Mouse (Mus musculus): ENCODE data around the gene Otc. TPM values are rescaled to one million over a fixed set of nuclear protein-coding genes. Genes with fewer than 3 reads are reported as not detected.

Gene Otc
- 28.9 and 36.8 TPM in 2 replicates for polyA plus RNA-seq (2015; fragmentation: Nextera tagmentation; extraction: Ambion mirVana)

GRCm38 (mm10) chrX:10251852-10252504 lies at the start of gene Otc:
Otc (plus strand) TSS chrX:10252305.
- Histone ChIP-seq H3K36me3 (no peaks in the 10 kb centered on the region), H3K4me2 (peak within 1 kb of the TSS; percentile 21; the same call in 1 of the 2 replicates), H3K9me3 (replicated peaks) (no peaks in the 10 kb centered on the region), H3K27ac (no peak within 1 kb of the TSS), H3K27me3 (no peaks in the 10 kb centered on the region), H3K9ac (no peak within 1 kb of the TSS), H3K4me1 (replicated peaks) (no peaks in the 10 kb centered on the region), H3K4me3 (replicated peaks) (no peak within 1 kb of the TSS)
- no peak for DNase-seq
- ATAC-seq (ENCODE audit: low read depth): peak; percentile 45; the same call in 1 of the 2 replicates
- 33% methylated on average over 2 of the region's 2 CpGs for WGBS (ENCODE audit: insufficient replicate concordance)

GRCm38 (mm10) chrX:10205937-10206336 lies 46.2 kb upstream of the Otc start:
- no peaks in the 10 kb centered on the region for H3K27me3 ChIP-seq
- no peak overlapping the region for H3K4me2 ChIP-seq
- H3K36me3 ChIP-seq: no peaks in the 10 kb centered on the region
- H3K4me1 ChIP-seq (replicated peaks): no peaks in the 10 kb centered on the region
- no peak overlapping the region for H3K27ac ChIP-seq
- H3K9me3 ChIP-seq (replicated peaks): no peaks in the 10 kb centered on the region
- no peak overlapping the region for H3K9ac ChIP-seq
- ATAC-seq (ENCODE audit: low read depth) (no peak), DNase-seq (no peak)
- WGBS (ENCODE audit: insufficient replicate concordance): 56% methylated on average over 5 of the region's 5 CpGs
- H3K4me3 ChIP-seq (replicated peaks): no peak overlapping the region

DNA sequence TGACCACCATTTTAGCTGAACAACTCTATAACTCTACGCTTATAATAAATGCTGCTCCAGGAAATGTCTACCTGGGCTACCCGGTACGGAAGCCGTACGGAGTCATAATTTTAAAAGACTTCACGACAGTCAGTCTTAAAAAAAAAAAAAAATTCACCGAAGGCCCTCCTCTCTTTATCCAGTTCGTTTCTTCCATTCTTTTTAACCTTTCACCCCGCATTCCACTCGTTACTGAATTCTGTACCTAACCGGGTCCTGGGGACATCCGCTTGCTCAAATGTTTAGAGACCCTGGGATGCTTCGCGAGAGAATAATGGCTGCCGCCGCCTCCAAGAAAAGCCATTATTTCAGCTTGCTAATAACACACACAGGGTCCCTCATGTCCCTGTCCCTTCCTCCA lies 36.1 kb upstream of the Otc start:
- no peaks in the 10 kb centered on the region for H3K9me3 ChIP-seq (replicated peaks)
- peak overlapping the region; percentile 55 for H3K4me2 ChIP-seq
- no peak overlapping the region for H3K27ac ChIP-seq
- H3K4me1 ChIP-seq (replicated peaks): no peaks in the 10 kb centered on the region
- no peaks in the 10 kb centered on the region for H3K27me3 ChIP-seq
- no peak for DNase-seq
- ATAC-seq (ENCODE audit: low read depth): no peak
- no peaks in the 10 kb centered on the region for H3K36me3 ChIP-seq
- H3K4me3 ChIP-seq (replicated peaks): peak overlapping the region; percentile 65
- 23% methylated on average over 16 of the region's 16 CpGs for WGBS (ENCODE audit: insufficient replicate concordance)
- peak overlapping the region; percentile 61 for H3K9ac ChIP-seq

DNA sequence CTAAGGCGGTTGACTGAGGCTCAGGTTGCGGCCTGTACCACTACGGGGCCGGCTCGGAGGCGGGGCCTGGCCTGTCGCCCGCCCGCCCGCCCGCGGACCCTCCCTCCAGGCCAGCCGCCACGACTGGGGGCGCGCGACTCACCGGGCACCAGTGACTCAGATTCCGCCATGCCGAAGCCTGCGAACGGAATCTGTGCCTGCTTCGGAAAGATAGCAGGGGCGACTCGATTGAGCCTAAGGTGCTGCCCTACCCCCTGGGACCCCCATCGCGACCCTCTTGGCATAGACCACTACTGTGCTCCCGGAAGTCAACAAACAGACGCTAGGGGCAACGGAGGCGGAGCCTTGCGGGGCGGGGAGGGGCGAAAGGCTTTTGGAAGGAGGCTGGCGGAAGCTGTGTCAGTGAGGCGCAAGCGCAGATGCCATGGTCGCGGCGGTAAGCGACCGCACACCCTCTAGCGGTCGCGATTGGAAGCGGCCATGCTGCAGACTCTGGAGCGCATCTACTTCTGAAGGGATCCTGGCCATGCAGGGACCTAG lies 35.6 kb upstream of the Otc start, which contains the start of gene Rpgr:
Gene Rpgr, minus strand, starts transcription at position 511 of the 540 bp plus-strand sequence.
- DNase-seq (peak; percentile 78), ATAC-seq (ENCODE audit: low read depth) (peak; percentile 96)
- H3K9me3 ChIP-seq (replicated peaks): no peaks in the 10 kb centered on the region
- H3K4me1 ChIP-seq (replicated peaks): no peaks in the 10 kb centered on the region
- H3K27me3 ChIP-seq: no peaks in the 10 kb centered on the region
- H3K9ac ChIP-seq: peak within 1 kb of the TSS; percentile 61
- H3K36me3 ChIP-seq: no peaks in the 10 kb centered on the region
- peak within 1 kb of the TSS; percentile 55 for H3K4me2 ChIP-seq
- H3K27ac ChIP-seq: no peak within 1 kb of the TSS
- peak within 1 kb of the TSS; percentile 65 for H3K4me3 ChIP-seq (replicated peaks)
- 11% methylated on average over 35 of the region's 47 CpGs for WGBS (ENCODE audit: insufficient replicate concordance)

- ATAC-seq (ENCODE audit: low read depth) (no peak), DNase-seq (no peak)
- WGBS (ENCODE audit: insufficient replicate concordance): 51% methylated on average over 6 of the region's 6 CpGs
- Histone ChIP-seq H3K27me3 (no peaks in the 10 kb centered on the region), H3K4me3 (replicated peaks) (no peak overlapping the region), H3K27ac (no peak overlapping the region), H3K9ac (no peak overlapping the region), H3K36me3 (no peaks in the 10 kb centered on the region), H3K4me2 (no peak overlapping the region), H3K9me3 (replicated peaks) (no peaks in the 10 kb centered on the region), H3K4me1 (replicated peaks) (no peaks in the 10 kb centered on the region)
Measured at GRCm38 (mm10) chrX:10219281-10219680, 32.8 kb upstream of the Otc start.

DNA sequence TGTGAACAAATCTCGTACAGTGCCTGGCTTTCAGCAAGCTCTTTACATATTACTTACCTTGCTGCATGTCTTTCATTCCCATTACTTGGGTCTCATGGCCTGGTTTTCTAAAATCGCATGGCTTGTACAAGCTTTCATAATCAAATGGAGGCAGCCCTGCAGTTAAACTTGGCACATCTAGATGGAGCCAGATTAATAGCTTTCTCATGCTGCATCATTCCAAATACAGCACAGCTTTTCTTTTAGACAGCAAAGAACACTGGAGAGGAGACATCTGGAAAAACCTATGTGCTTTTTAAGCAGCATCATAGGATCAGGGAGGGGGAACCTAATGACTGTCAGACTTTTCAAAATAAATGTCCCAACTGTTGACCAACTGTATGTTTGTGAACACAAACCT lies 19.1 kb upstream of the Otc start:
- Histone ChIP-seq H3K4me2 (no peak overlapping the region), H3K9ac (no peak overlapping the region), H3K27me3 (no peaks in the 10 kb centered on the region), H3K4me3 (replicated peaks) (no peak overlapping the region), H3K36me3 (no peaks in the 10 kb centered on the region), H3K9me3 (replicated peaks) (no peaks in the 10 kb centered on the region), H3K4me1 (replicated peaks) (no peaks in the 10 kb centered on the region), H3K27ac (no peak overlapping the region)
- 60% methylated on average over 2 of the region's 2 CpGs for WGBS (ENCODE audit: insufficient replicate concordance)
- no peak for ATAC-seq (ENCODE audit: low read depth)
- DNase-seq: no peak

GRCm38 (mm10) chrX:10234617-10235016 lies 17.5 kb upstream of the Otc start:
- Histone ChIP-seq H3K36me3 (no peaks in the 10 kb centered on the region), H3K9me3 (replicated peaks) (no peaks in the 10 kb centered on the region), H3K4me2 (no peak overlapping the region), H3K27ac (no peak overlapping the region), H3K4me1 (replicated peaks) (no peaks in the 10 kb centered on the region), H3K4me3 (replicated peaks) (no peak overlapping the region), H3K9ac (no peak overlapping the region), H3K27me3 (no peaks in the 10 kb centered on the region)
- DNase-seq (no peak), ATAC-seq (ENCODE audit: low read depth) (no peak)
- 27% methylated on average over 3 of the region's 3 CpGs for WGBS (ENCODE audit: insufficient replicate concordance)

GRCm38 (mm10) chrX:10239515-10239914 lies 12.6 kb upstream of the Otc start:
- DNase-seq: no peak
- no peak overlapping the region for H3K4me2 ChIP-seq
- peak; percentile 47; the same call in 1 of the 2 replicates for ATAC-seq (ENCODE audit: low read depth)
- no peak overlapping the region for H3K27ac ChIP-seq
- no peak overlapping the region for H3K4me3 ChIP-seq (replicated peaks)
- no peaks in the 10 kb centered on the region for H3K4me1 ChIP-seq (replicated peaks)
- H3K36me3 ChIP-seq: no peaks in the 10 kb centered on the region
- 47% methylated on average over 4 of the region's 4 CpGs for WGBS (ENCODE audit: insufficient replicate concordance)
- no peaks in the 10 kb centered on the region for H3K9me3 ChIP-seq (replicated peaks)
- H3K9ac ChIP-seq: no peak overlapping the region
- H3K27me3 ChIP-seq: no peaks in the 10 kb centered on the region

DNA sequence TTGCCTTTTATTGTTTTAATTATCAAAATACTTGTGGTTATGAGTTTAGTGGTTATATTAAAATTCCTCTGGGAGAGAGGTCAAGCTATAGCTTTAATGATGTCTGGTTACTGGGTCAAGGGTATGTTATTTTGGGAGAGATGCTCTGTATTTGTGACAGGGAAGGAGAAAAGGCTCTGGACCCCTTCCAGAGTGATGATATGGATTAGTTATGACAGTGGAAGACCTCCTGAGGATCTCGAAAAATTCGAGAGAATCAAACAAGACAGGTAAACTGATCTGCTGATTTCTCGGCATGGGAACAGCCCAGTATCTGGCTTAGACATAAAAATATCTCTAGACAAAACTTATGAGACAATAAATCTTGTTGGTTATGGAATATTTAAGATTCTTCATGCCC lies 8.2 kb upstream of the Otc start:
- Histone ChIP-seq H3K4me2 (no peak overlapping the region), H3K4me1 (replicated peaks) (no peaks in the 10 kb centered on the region), H3K36me3 (no peaks in the 10 kb centered on the region), H3K27ac (no peak overlapping the region), H3K9ac (no peak overlapping the region), H3K27me3 (no peaks in the 10 kb centered on the region), H3K9me3 (replicated peaks) (no peaks in the 10 kb centered on the region), H3K4me3 (replicated peaks) (no peak overlapping the region)
- DNase-seq (no peak), ATAC-seq (ENCODE audit: low read depth) (no peak)
- WGBS (ENCODE audit: insufficient replicate concordance): 58% methylated on average over 3 of the region's 3 CpGs

GRCm38 (mm10) chrX:10251357-10251756 lies 748 bp upstream of the Otc start:
- ATAC-seq (ENCODE audit: low read depth) (no peak), DNase-seq (no peak)
- H3K27me3 ChIP-seq: no peaks in the 10 kb centered on the region
- no peaks in the 10 kb centered on the region for H3K4me1 ChIP-seq (replicated peaks)
- H3K9ac ChIP-seq: no peak overlapping the region
- H3K36me3 ChIP-seq: no peaks in the 10 kb centered on the region
- no peak overlapping the region for H3K4me3 ChIP-seq (replicated peaks)
- no peak overlapping the region for H3K4me2 ChIP-seq
- H3K9me3 ChIP-seq (replicated peaks): no peaks in the 10 kb centered on the region
- no peak overlapping the region for H3K27ac ChIP-seq

- H3K27ac ChIP-seq: no peak overlapping the region
- no peak overlapping the region for H3K4me2 ChIP-seq
- no peak overlapping the region for H3K4me3 ChIP-seq (replicated peaks)
- no peaks in the 10 kb centered on the region for H3K9me3 ChIP-seq (replicated peaks)
- WGBS (ENCODE audit: insufficient replicate concordance): 77% methylated on average over 1 of the region's 1 CpGs
- ATAC-seq (ENCODE audit: low read depth) (no peak), DNase-seq (no peak)
- no peaks in the 10 kb centered on the region for H3K27me3 ChIP-seq
- no peaks in the 10 kb centered on the region for H3K4me1 ChIP-seq (replicated peaks)
- no peaks in the 10 kb centered on the region for H3K36me3 ChIP-seq
- H3K9ac ChIP-seq: no peak overlapping the region
Measured at GRCm38 (mm10) chrX:10257774-10258173, 5.7 kb downstream of the Otc start.

DNA sequence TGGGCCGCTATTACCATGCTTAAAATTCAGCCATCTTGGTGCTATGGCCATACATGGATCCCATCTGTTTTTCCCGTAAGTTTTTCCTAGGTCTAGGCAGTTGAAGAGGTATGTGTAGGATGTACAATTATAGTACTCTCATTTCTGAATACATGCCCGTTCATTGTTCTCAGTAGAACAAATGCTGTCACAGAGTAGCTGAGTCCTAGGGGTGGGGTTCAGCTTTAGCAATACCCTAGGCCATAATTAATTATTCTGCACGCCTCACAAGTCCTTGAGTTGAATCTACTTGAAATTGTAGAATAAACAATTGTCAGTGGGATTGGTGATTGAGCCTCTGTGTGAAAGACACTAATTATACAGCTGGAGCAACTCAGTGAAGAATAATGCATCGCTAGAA lies 6.2 kb downstream of the Otc start:
- 57% methylated on average over 5 of the region's 5 CpGs for WGBS (ENCODE audit: insufficient replicate concordance)
- H3K4me1 ChIP-seq (replicated peaks): no peaks in the 10 kb centered on the region
- H3K9me3 ChIP-seq (replicated peaks): no peaks in the 10 kb centered on the region
- no peak overlapping the region for H3K4me3 ChIP-seq (replicated peaks)
- H3K27me3 ChIP-seq: no peaks in the 10 kb centered on the region
- ATAC-seq (ENCODE audit: low read depth) (no peak), DNase-seq (no peak)
- H3K9ac ChIP-seq: no peak overlapping the region
- H3K27ac ChIP-seq: no peak overlapping the region
- no peak overlapping the region for H3K4me2 ChIP-seq
- no peaks in the 10 kb centered on the region for H3K36me3 ChIP-seq

All from liver, embryonic 13.5 days (tissue).